7 mouse cellular contexts compared by ENCODE assay signal in the genomic region with DNA sequence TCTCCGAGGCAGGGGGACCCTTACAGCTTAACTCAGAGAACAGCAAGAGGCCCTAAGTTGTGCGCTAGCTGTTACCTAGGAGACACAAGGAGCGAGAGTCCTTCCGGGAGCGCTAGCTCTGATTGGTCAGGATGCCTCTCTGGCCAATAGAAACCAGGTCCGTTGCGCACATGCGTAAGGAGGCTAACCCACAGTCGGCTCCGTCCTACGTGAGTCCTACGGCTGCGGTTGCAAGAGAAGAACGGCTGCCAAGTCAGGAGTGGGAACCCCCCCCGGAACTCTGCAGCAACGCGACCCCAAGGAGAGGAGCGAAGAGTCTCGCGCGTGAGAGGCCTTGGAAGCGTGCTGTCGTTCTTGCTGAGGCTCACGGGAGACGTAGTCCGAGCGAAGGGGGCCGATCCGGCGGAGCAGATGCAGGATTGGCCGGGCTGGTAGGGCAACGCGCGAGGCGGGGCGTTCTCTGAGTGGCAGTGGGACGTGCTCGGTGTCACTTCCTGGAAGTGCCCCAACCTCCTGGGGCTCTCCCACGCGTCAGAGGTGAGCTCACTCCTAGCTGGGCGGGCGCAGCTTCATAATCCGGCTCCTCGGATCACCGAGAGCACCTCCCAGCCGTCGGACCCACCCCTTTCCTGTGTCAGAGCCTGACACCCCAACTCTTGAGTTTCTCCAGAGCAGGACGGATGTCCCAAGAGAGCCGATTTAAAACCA. TPM values are rescaled to one million over a fixed set of nuclear protein-coding genes. Genes with fewer than 3 reads are reported as not detected.
A peak's percentile ranks its signal among the peaks of the same experiment; 100 is the strongest.
DNase-seq lines count a peak whose midpoint lies in the region; ATAC-seq lines count a peak whose summit lies in the region.

A gene (plus strand): TSS at position 167 of the 708 bp plus-strand sequence.

- DNase-seq in adrenal gland, adult 8-10 months, result peak; percentile 99
- peak; percentile 98 for DNase-seq in embryo, embryonic 9.5 days (ENCODE audit: extremely low spot score)
- peak; percentile 92 to 99 for DNase-seq in gastrocnemius, postnatal 4 days (ENCODE audit: low spot score in 2 of 2)
- peak; percentile 99 for DNase-seq in left cerebral cortex, postnatal 36 days (ENCODE audit: low spot score in 2 of 2)
- peak; percentile 99 for DNase-seq in midbrain, embryonic 11.5 days (ENCODE audit: low spot score, missing footprints)
- DNase-seq in skeletal muscle tissue, adult 2 months (ENCODE audit: low read depth, low spot score), result peak; percentile 97

- H3K4me1 ChIP-seq in intestine, embryonic 16.5 days (ENCODE audit: control insufficient read depth, insufficient read depth, low read length), result peaks cover 20% of the 10 kb centered on the region
- peaks cover 5% of the 10 kb centered on the region for H3K4me1 ChIP-seq in midbrain, embryonic 11.5 days (ENCODE audit: control insufficient read depth, insufficient read depth, low read length)

- H3K36me3 ChIP-seq in intestine, embryonic 16.5 days (ENCODE audit: control insufficient read depth, insufficient read depth, low read length), result no peaks in the 10 kb centered on the region
- H3K36me3 ChIP-seq in midbrain, embryonic 11.5 days (ENCODE audit: control insufficient read depth, insufficient read depth, low read length), result no peaks in the 10 kb centered on the region

- intact Hi-C loops in left cerebral cortex, postnatal 36 days (cut with DNase I), result loop anchor here (5.0 kb wide), 1 partner anchor 54 kb away; a partner anchor contains a TSS

- peak; percentile 99 for ATAC-seq in intestine, embryonic 16.5 days
- peak; percentile 99 for ATAC-seq in midbrain, embryonic 11.5 days (ENCODE audit: low FRiP score)

- WGBS in intestine, embryonic 16.5 days, result 0% methylated on average over 49 of the region's 49 CpGs
- WGBS in midbrain, embryonic 11.5 days, result under 1% methylated on average over 49 of the region's 49 CpGs

- H3K9me3 ChIP-seq in intestine, embryonic 16.5 days (ENCODE audit: control insufficient read depth, low read length), result no peaks in the 10 kb centered on the region
- no peaks in the 10 kb centered on the region for H3K9me3 ChIP-seq in midbrain, embryonic 11.5 days (ENCODE audit: control insufficient read depth, low read length)

- peak within 1 kb of the TSS; percentile 67 for H3K4me3 ChIP-seq in intestine, embryonic 16.5 days (ENCODE audit: low read length)
- peak within 1 kb of the TSS; percentile 51 for H3K4me3 ChIP-seq in midbrain, embryonic 11.5 days (ENCODE audit: low read depth, low read length)

- H3K27me3 ChIP-seq in intestine, embryonic 16.5 days (replicated peaks; ENCODE audit: control insufficient read depth, insufficient read depth, low read length), result no peaks in the 10 kb centered on the region
- no peaks in the 10 kb centered on the region for H3K27me3 ChIP-seq in midbrain, embryonic 11.5 days (ENCODE audit: control insufficient read depth, insufficient read depth, low read length)

- peak within 1 kb of the TSS; percentile 93 for H3K27ac ChIP-seq in intestine, embryonic 16.5 days (ENCODE audit: low read length)
- peak within 1 kb of the TSS; percentile 71 for H3K27ac ChIP-seq in midbrain, embryonic 11.5 days (ENCODE audit: low read depth, low read length)

- H3K4me2 ChIP-seq in intestine, embryonic 16.5 days (ENCODE audit: low read depth, low read length), result peak within 1 kb of the TSS; percentile 65
- H3K4me2 ChIP-seq in midbrain, embryonic 11.5 days, result peak within 1 kb of the TSS; percentile 76

- H3K9ac ChIP-seq in intestine, embryonic 16.5 days (ENCODE audit: low read depth, low read length), result peak within 1 kb of the TSS; percentile 77
- peak within 1 kb of the TSS; percentile 76 for H3K9ac ChIP-seq in midbrain, embryonic 11.5 days (ENCODE audit: low read length)

RNA-seq across cellular contexts. Expression of the gene that starts here (rescaled TPM):
- 10 to 100 TPM in 2 of 4 experiments, 1 to 10 TPM in 2; 6.9 to 12.6 (median 10.1) TPM for total RNA-seq in adrenal gland, adult 8-10 months (2022)
- 1 to 10 TPM; 4.2 TPM for total RNA-seq in gastrocnemius, postnatal 4 days (2021)
- 5.9 and 6.1 TPM in 2 replicates for polyA plus RNA-seq in intestine, embryonic 16.5 days (2015; fragmentation: Nextera tagmentation; extraction: Ambion mirVana)
- total RNA-seq in left cerebral cortex, postnatal 36 days (2021), result 1 to 10 TPM; 6.7 to 9.7 TPM
- polyA plus RNA-seq in midbrain, embryonic 11.5 days (2014; fragmentation: Nextera tagmentation; extraction: Ambion mirVana), result 9.6 and 9.8 TPM in 2 replicates

Comparison
In these comparisons a context has a peak if more than half of its experiments do, and no peak if none do; other contexts are left out.
1. Peak in every context shown above with its lines: DNase-seq, ATAC-seq, H3K4me3 ChIP-seq and H3K27ac ChIP-seq.